Mouse (Mus musculus): ENCODE data around the gene Plxnb1. TPM values are rescaled to one million over a fixed set of nuclear protein-coding genes. Genes with fewer than 3 reads are reported as not detected.
A peak's percentile ranks its signal among the peaks of the same experiment; 100 is the strongest.

Gene Plxnb1
- polyA plus RNA-seq, 1 experiment from 2014 or later = 7.8 TPM

DNA sequence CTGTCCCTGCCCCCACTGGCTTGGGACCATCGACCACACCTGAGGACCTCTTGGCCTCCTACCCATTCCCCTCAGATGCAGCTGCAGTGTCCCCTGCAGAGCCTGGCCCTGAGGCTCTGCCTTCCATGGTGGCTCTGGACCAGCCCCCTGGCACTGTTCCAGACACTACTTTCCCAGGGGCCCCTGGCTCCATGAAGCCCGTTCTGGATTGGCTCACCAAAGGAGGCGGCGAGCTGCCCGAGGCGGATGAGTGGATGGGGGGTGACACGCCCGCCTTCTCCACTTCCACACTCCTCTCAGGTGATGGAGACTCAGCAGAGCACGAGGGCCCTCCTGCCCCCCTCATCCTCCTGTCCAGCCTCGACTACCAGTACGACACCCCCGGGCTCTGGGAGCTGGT lies 9.8 kb downstream of the Plxnb1 start:
- Histone ChIP-seq H3K27ac (ENCODE audit: low read length) (peak overlapping the region; percentile 32; the same call in 1 of the 2 replicates), H3K4me3 (ENCODE audit: low read length) (no peak overlapping the region), H3K4me2 (ENCODE audit: low read depth, low read length) (no peak overlapping the region), H3K36me3 (ENCODE audit: control insufficient read depth, insufficient read depth) (peaks cover 41% of the 10 kb centered on the region), H3K27me3 (ENCODE audit: control insufficient read depth, insufficient read depth, low read length) (no peaks in the 10 kb centered on the region), H3K9ac (ENCODE audit: low read length) (peak overlapping the region; percentile 34; the same call in 1 of the 2 replicates), H3K9me3 (replicated peaks; ENCODE audit: control insufficient read depth, low read length) (no peaks in the 10 kb centered on the region), H3K4me1 (ENCODE audit: control insufficient read depth, insufficient read depth, low read length) (peaks cover 32% of the 10 kb centered on the region)
- ATAC-seq (replicated peaks; ENCODE audit: extremely low read depth, insufficient read depth, low FRiP score) = peak; percentile 46; the same call in 1 of the 2 replicates
- WGBS = 51% methylated on average over 12 of the region's 12 CpGs

DNA sequence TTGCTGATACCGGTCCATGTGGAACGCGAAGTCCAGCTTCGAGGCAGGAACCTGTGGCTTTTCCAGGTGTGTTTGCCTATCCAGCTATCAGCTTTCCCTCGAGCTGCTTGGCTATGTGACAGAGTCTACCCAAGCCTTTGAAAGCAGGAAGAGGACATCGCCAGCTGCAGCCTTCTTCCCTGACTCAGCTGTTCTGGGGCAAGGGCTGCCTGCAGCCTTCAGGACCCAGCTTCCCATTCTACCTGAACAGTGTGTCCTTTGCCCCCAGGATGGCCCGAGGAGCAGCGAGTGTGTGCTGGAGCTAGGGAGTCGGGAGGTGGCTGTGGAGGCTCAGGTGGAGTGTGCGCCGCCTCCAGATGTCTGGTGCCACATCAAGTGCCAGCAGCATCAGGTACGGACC lies 10.5 kb downstream of the Plxnb1 start:
- 86% methylated on average over 12 of the region's 12 CpGs for WGBS
- Histone ChIP-seq H3K9ac (ENCODE audit: low read length) (0 out of 2 replicates have a peak overlapping the region, but pooled peaks have one; percentile 12), H3K9me3 (replicated peaks; ENCODE audit: control insufficient read depth, low read length) (no peaks in the 10 kb centered on the region), H3K27me3 (ENCODE audit: control insufficient read depth, insufficient read depth, low read length) (no peaks in the 10 kb centered on the region), H3K4me1 (ENCODE audit: control insufficient read depth, insufficient read depth, low read length) (peaks cover 28% of the 10 kb centered on the region), H3K36me3 (ENCODE audit: control insufficient read depth, insufficient read depth) (peaks cover 46% of the 10 kb centered on the region), H3K4me3 (ENCODE audit: low read length) (no peak overlapping the region), H3K4me2 (ENCODE audit: low read depth, low read length) (no peak overlapping the region), H3K27ac (ENCODE audit: low read length) (no peak overlapping the region)
- no peak for ATAC-seq (replicated peaks; ENCODE audit: extremely low read depth, insufficient read depth, low FRiP score)

DNA sequence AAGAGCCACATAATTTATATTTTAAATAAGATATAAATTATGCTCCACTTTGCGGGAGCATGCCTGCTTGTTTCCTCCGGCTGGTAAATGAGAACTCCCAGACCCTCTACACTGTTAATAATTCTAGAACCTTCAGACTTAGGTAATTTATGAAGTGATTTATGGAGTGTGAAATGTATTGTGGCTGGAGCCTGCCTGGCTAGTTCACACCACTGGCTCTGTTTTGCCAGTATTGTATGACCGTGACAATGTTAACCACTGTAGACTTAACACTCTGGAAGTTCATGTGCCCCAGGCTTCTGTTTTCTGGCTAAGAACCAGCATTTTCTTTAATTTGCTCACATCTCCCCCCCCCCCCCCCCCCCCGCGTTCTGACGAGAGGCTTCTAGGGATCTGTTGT lies 12.2 kb downstream of the Plxnb1 start:
- peaks cover 23% of the 10 kb centered on the region for H3K4me1 ChIP-seq (ENCODE audit: control insufficient read depth, insufficient read depth, low read length)
- 74% methylated on average over 4 of the region's 6 CpGs for WGBS
- H3K4me2 ChIP-seq (ENCODE audit: low read depth, low read length) = no peak overlapping the region
- H3K9me3 ChIP-seq (replicated peaks; ENCODE audit: control insufficient read depth, low read length) = no peaks in the 10 kb centered on the region
- H3K27me3 ChIP-seq (ENCODE audit: control insufficient read depth, insufficient read depth, low read length) = no peaks in the 10 kb centered on the region
- H3K4me3 ChIP-seq (ENCODE audit: low read length) = no peak overlapping the region
- peaks cover 59% of the 10 kb centered on the region for H3K36me3 ChIP-seq (ENCODE audit: control insufficient read depth, insufficient read depth)
- no peak overlapping the region for H3K27ac ChIP-seq (ENCODE audit: low read length)
- ATAC-seq (replicated peaks; ENCODE audit: extremely low read depth, insufficient read depth, low FRiP score) = no peak
- no peak overlapping the region for H3K9ac ChIP-seq (ENCODE audit: low read length)

DNA sequence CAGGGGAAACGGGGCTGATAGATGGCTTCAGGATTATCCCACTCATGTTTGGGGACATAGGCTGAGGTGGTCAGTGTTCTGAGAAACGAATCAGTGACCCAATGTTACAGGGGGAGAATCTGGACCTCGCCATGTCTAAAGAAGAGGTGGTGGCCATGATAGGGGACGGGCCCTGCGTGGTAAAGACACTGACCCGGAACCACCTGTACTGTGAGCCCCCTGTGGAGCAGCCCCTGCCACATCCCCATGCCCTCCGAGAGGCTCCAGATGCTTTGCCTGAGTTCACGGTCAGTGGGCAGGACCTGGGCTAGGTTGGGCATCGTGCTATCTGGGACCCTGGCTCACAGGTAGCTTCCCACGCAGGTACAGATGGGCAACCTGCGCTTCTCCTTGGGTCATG lies 15.1 kb downstream of the Plxnb1 start:
- Histone ChIP-seq H3K9me3 (replicated peaks; ENCODE audit: control insufficient read depth, low read length) (no peaks in the 10 kb centered on the region), H3K36me3 (ENCODE audit: control insufficient read depth, insufficient read depth) (peaks cover 82% of the 10 kb centered on the region), H3K4me1 (ENCODE audit: control insufficient read depth, insufficient read depth, low read length) (peaks cover 5% of the 10 kb centered on the region), H3K27ac (ENCODE audit: low read length) (no peak overlapping the region), H3K27me3 (ENCODE audit: control insufficient read depth, insufficient read depth, low read length) (no peaks in the 10 kb centered on the region), H3K4me2 (ENCODE audit: low read depth, low read length) (no peak overlapping the region), H3K4me3 (ENCODE audit: low read length) (no peak overlapping the region), H3K9ac (ENCODE audit: low read length) (no peak overlapping the region)
- 93% methylated on average over 11 of the region's 11 CpGs for WGBS
- no peak for ATAC-seq (replicated peaks; ENCODE audit: extremely low read depth, insufficient read depth, low FRiP score)

DNA sequence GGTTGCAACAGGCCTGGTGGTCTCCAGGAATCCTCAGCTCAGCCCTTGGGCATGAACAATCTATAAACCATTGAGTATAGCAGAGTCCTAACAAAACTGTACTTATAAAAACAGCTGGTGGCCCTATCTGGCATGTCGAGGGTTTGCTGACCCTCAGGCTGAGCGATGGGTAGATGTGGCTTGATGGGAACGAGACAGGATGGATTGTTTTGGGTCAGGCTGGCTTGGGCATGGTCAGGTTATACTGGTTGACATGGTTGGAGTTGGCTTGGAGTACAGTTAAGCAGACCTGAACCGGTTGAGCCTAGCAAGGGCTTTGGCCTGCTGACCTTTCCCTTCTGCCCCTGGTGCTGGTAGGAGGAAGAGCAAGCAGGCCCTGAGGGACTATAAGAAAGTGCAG lies 15.9 kb downstream of the Plxnb1 start:
- ATAC-seq (replicated peaks; ENCODE audit: extremely low read depth, insufficient read depth, low FRiP score) = no peak
- Histone ChIP-seq H3K27me3 (ENCODE audit: control insufficient read depth, insufficient read depth, low read length) (no peaks in the 10 kb centered on the region), H3K4me2 (ENCODE audit: low read depth, low read length) (no peak overlapping the region), H3K27ac (ENCODE audit: low read length) (no peak overlapping the region), H3K9me3 (replicated peaks; ENCODE audit: control insufficient read depth, low read length) (no peaks in the 10 kb centered on the region), H3K9ac (ENCODE audit: low read length) (no peak overlapping the region), H3K36me3 (ENCODE audit: control insufficient read depth, insufficient read depth) (peaks cover 81% of the 10 kb centered on the region), H3K4me1 (ENCODE audit: control insufficient read depth, insufficient read depth, low read length) (no peaks in the 10 kb centered on the region), H3K4me3 (ENCODE audit: low read length) (no peak overlapping the region)
- whole genome bisulfite sequencing = 82% methylated on average over 4 of the region's 4 CpGs

DNA sequence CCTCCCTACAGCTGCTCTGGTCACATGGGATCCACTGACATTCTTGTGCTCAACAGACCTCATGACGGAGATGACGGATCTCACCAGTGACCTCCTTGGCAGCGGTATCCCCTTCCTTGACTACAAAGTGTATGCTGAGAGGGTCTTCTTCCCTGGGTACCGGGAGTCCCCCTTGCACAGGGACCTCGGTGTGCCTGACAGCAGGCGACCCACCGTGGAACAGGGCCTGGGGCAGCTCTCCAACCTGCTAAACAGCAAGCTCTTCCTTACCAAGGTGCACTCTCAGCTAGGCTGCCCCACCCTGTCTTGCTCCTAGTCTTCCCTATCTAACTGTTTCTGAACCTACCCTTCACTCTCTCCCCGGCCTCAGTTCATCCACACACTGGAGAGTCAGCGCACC lies 16.4 kb downstream of the Plxnb1 start:
- Histone ChIP-seq H3K27ac (ENCODE audit: low read length) (no peak overlapping the region), H3K27me3 (ENCODE audit: control insufficient read depth, insufficient read depth, low read length) (no peaks in the 10 kb centered on the region), H3K4me2 (ENCODE audit: low read depth, low read length) (no peak overlapping the region), H3K4me1 (ENCODE audit: control insufficient read depth, insufficient read depth, low read length) (no peaks in the 10 kb centered on the region), H3K9ac (ENCODE audit: low read length) (no peak overlapping the region), H3K4me3 (ENCODE audit: low read length) (no peak overlapping the region), H3K9me3 (replicated peaks; ENCODE audit: control insufficient read depth, low read length) (no peaks in the 10 kb centered on the region), H3K36me3 (ENCODE audit: control insufficient read depth, insufficient read depth) (peaks cover 81% of the 10 kb centered on the region)
- ATAC-seq (replicated peaks; ENCODE audit: extremely low read depth, insufficient read depth, low FRiP score) = no peak
- 86% methylated on average over 9 of the region's 9 CpGs for WGBS

DNA sequence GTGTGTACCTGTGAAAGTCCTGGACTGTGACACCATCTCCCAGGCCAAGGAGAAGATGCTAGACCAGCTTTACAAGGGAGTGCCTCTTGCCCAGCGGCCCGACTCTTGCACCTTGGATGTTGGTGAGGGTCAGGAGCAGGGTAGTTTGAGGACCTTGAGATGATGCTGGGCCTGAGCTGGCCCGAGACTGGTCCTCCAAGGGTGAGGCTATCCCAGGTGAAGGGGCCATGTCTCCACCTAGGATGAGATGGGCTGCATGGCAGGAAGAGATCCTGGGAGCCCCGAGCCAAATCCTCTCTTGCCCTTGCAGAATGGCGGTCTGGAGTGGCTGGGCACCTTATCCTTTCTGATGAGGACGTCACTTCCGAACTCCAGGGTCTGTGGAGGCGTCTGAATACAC lies 18.1 kb downstream of the Plxnb1 start:
- no peak for ATAC-seq (replicated peaks; ENCODE audit: extremely low read depth, insufficient read depth, low FRiP score)

DNA sequence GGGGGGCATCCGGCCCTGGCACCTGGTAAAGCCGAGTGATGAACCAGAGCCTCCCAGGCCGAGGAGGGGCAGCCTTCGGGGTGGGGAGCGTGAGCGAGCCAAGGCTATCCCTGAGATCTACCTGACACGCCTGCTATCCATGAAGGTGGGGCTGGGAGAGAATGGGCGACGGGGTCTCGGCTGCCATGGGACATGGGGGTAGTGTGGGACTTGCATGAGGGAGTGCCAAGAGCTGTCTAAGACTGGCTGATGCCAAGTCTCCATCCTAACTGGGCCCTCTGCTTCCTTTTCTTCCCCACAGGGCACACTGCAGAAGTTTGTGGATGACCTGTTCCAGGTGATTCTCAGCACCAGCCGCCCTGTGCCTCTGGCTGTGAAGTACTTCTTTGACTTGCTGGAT lies 19.1 kb downstream of the Plxnb1 start:
- Histone ChIP-seq H3K9ac (ENCODE audit: low read length) (no peak overlapping the region), H3K27ac (ENCODE audit: low read length) (no peak overlapping the region), H3K27me3 (ENCODE audit: control insufficient read depth, insufficient read depth, low read length) (no peaks in the 10 kb centered on the region), H3K9me3 (replicated peaks; ENCODE audit: control insufficient read depth, low read length) (no peaks in the 10 kb centered on the region), H3K4me3 (ENCODE audit: low read length) (no peak overlapping the region), H3K4me2 (ENCODE audit: low read depth, low read length) (no peak overlapping the region), H3K36me3 (ENCODE audit: control insufficient read depth, insufficient read depth) (peaks cover 81% of the 10 kb centered on the region), H3K4me1 (ENCODE audit: control insufficient read depth, insufficient read depth, low read length) (no peaks in the 10 kb centered on the region)
- WGBS = 92% methylated on average over 11 of the region's 11 CpGs
- ATAC-seq (replicated peaks; ENCODE audit: extremely low read depth, insufficient read depth, low FRiP score) = no peak

More for the DNA sequence above, 18.1 kb downstream of the Plxnb1 start:
- 87% methylated on average over 8 of the region's 8 CpGs for WGBS
- H3K9ac ChIP-seq (ENCODE audit: low read length) = no peak overlapping the region
- no peaks in the 10 kb centered on the region for H3K27me3 ChIP-seq (ENCODE audit: control insufficient read depth, insufficient read depth, low read length)
- H3K36me3 ChIP-seq (ENCODE audit: control insufficient read depth, insufficient read depth) = peaks cover 82% of the 10 kb centered on the region
- no peak overlapping the region for H3K4me3 ChIP-seq (ENCODE audit: low read length)
- H3K4me2 ChIP-seq (ENCODE audit: low read depth, low read length) = no peak overlapping the region
- no peaks in the 10 kb centered on the region for H3K9me3 ChIP-seq (replicated peaks; ENCODE audit: control insufficient read depth, low read length)
- H3K27ac ChIP-seq (ENCODE audit: low read length) = no peak overlapping the region
- no peaks in the 10 kb centered on the region for H3K4me1 ChIP-seq (ENCODE audit: control insufficient read depth, insufficient read depth, low read length)

DNA sequence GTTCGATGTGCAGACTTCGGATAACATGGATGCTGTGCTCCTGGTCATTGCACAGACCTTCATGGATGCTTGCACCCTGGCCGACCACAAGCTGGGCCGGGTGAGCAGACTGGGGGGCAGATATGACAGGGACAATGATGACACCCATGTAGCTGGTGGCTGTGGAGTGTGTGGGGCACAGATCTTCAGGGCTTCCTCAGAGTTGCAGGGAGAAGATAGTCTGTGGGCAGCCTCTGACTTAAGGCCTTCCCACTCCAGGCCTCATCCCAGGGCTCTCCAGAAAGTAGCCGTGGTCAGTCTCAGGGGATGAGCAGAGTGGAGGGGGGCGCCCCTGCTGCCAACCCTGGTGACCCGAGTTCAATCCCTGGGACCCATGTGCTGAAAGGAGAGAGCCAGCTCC lies 19.7 kb downstream of the Plxnb1 start:
- Histone ChIP-seq H3K27me3 (ENCODE audit: control insufficient read depth, insufficient read depth, low read length) (no peaks in the 10 kb centered on the region), H3K9ac (ENCODE audit: low read length) (no peak overlapping the region), H3K4me3 (ENCODE audit: low read length) (no peak overlapping the region), H3K4me2 (ENCODE audit: low read depth, low read length) (no peak overlapping the region), H3K27ac (ENCODE audit: low read length) (no peak overlapping the region), H3K9me3 (replicated peaks; ENCODE audit: control insufficient read depth, low read length) (no peaks in the 10 kb centered on the region), H3K4me1 (ENCODE audit: control insufficient read depth, insufficient read depth, low read length) (no peaks in the 10 kb centered on the region), H3K36me3 (ENCODE audit: control insufficient read depth, insufficient read depth) (peaks cover 75% of the 10 kb centered on the region)
- WGBS = 89% methylated on average over 7 of the region's 7 CpGs
- ATAC-seq (replicated peaks; ENCODE audit: extremely low read depth, insufficient read depth, low FRiP score) = no peak

DNA sequence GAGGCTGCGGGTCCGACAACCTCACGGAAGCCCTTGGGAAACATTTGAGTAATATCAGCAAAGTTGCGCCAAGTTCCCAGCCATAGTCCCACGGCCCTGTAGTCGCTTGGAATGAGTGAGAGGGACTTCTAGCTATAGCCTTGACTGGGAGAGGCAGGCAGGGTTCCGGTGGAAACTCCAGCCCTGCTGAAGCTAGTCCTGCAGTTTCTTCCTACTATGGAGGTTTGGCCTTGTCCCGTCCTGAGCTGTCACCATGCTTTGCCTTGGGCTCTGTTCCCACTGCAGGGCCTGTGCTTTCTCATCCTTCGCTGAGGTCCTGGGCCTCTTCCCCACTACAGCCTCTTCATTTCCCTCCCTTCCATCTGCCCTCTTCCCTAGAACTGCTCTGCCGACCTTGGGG lies 21.0 kb downstream of the Plxnb1 start:
- Histone ChIP-seq H3K36me3 (ENCODE audit: control insufficient read depth, insufficient read depth) (peaks cover 64% of the 10 kb centered on the region), H3K27ac (ENCODE audit: low read length) (no peak overlapping the region), H3K9me3 (replicated peaks; ENCODE audit: control insufficient read depth, low read length) (no peaks in the 10 kb centered on the region), H3K4me1 (ENCODE audit: control insufficient read depth, insufficient read depth, low read length) (no peaks in the 10 kb centered on the region), H3K27me3 (ENCODE audit: control insufficient read depth, insufficient read depth, low read length) (no peaks in the 10 kb centered on the region), H3K9ac (ENCODE audit: low read length) (no peak overlapping the region), H3K4me2 (ENCODE audit: low read depth, low read length) (no peak overlapping the region), H3K4me3 (ENCODE audit: low read length) (no peak overlapping the region)
- 87% methylated on average over 10 of the region's 10 CpGs for WGBS
- no peak for ATAC-seq (replicated peaks; ENCODE audit: extremely low read depth, insufficient read depth, low FRiP score)

Measured in heart, embryonic 16.5 days (tissue).